22 mouse cellular contexts compared by ENCODE assay signal in genomic region chr14:25074891-25075290, GRCm38 (mm10).
A peak's percentile ranks its signal among the peaks of the same experiment; 100 is the strongest.
DNase-seq lines count a peak whose midpoint lies in the region; ATAC-seq and TF ChIP-seq lines count a peak whose summit lies in the region.
"Had no signal": no experiment of that assay in that cellular context is flagged by ENCODE, and none has a peak within 500 bp of the region (broad histone marks: within the 10 kb centered on the region; RNA-seq: fewer than 3 reads in every experiment).

No protein-coding gene starts in this region.

- no peak overlapping the region for H3K4me2 ChIP-seq in forebrain, embryonic 13.5 days
- H3K4me2 ChIP-seq in forebrain, embryonic 15.5 days (replicated peaks), result no peak overlapping the region
- H3K4me2 ChIP-seq: embryonic facial prominence, embryonic 13.5 days; heart, embryonic 11.5 days; hindbrain, embryonic 14.5 days; intestine, embryonic 15.5 days had no signal

- H3K36me3 ChIP-seq in forebrain, embryonic 13.5 days (ENCODE audit: poor library complexity, severe bottlenecking), result no peaks in the 10 kb centered on the region
- no peaks in the 10 kb centered on the region for H3K36me3 ChIP-seq in forebrain, embryonic 15.5 days
- H3K36me3 ChIP-seq in heart, embryonic 10.5 days, result no peaks in the 10 kb centered on the region
- H3K36me3 ChIP-seq: embryonic facial prominence, embryonic 10.5 days; embryonic facial prominence, embryonic 13.5 days; intestine, embryonic 15.5 days had no signal

- no peak overlapping the region; the same call in 1 of the 2 replicates for H3K27ac ChIP-seq in forebrain, embryonic 13.5 days
- H3K27ac ChIP-seq in forebrain, embryonic 15.5 days (replicated peaks), result no peak overlapping the region
- H3K27ac ChIP-seq in heart, embryonic 10.5 days, result 0 out of 2 replicates have a peak overlapping the region, but pooled peaks have one; percentile 4
- peak overlapping the region; percentile 4; the same call in 1 of the 2 replicates for H3K27ac ChIP-seq in layer of hippocampus, adult 2 months
- H3K27ac ChIP-seq: embryonic facial prominence, embryonic 13.5 days; hindbrain, embryonic 14.5 days had no signal

- WGBS in forebrain, embryonic 13.5 days, result 80% methylated on average over 5 of the region's 5 CpGs
- WGBS in forebrain, embryonic 15.5 days, result 82% methylated on average over 5 of the region's 5 CpGs
- whole genome bisulfite sequencing in heart, embryonic 10.5 days, result 84% methylated on average over 5 of the region's 5 CpGs

- DNase-seq in cerebellum, adult 11-12 months, result peak; percentile 43
- no peak for DNase-seq in cerebellum, postnatal 36 days
- DNase-seq in heart, embryonic 10.5 days (ENCODE audit: low spot score), result no peak
- DNase-seq in heart, adult 8-10 months (ENCODE audit: low spot score), result no peak
- DNase-seq in layer of hippocampus, adult 2 months (ENCODE audit: low spot score in 2 of 2), result no peak
- no peak for DNase-seq in layer of hippocampus, adult 18-20 months (ENCODE audit: low spot score in 2 of 2)
- DNase-seq: adrenal gland, adult 8-10 months; adrenal gland, postnatal 25 days; embryo, embryonic 11 days; gastrocnemius, postnatal 25 days; heart, adult 18-20 months; kidney, adult 11 months; kidney, adult 8-10 months had no signal

- H3K4me3 ChIP-seq in forebrain, embryonic 13.5 days, result no peak overlapping the region
- no peak overlapping the region for H3K4me3 ChIP-seq in forebrain, embryonic 15.5 days
- no peak overlapping the region for H3K4me3 ChIP-seq in heart, embryonic 10.5 days
- H3K4me3 ChIP-seq in layer of hippocampus, adult 2 months, result no peak overlapping the region
- H3K4me3 ChIP-seq: embryonic facial prominence, embryonic 10.5 days; embryonic facial prominence, embryonic 13.5 days; erythroblast, embryonic 14.5 days; intestine, embryonic 15.5 days had no signal

- no peaks in the 10 kb centered on the region for H3K9me3 ChIP-seq in forebrain, embryonic 13.5 days (replicated peaks)
- no peaks in the 10 kb centered on the region for H3K9me3 ChIP-seq in forebrain, embryonic 15.5 days
- H3K9me3 ChIP-seq in heart, embryonic 10.5 days, result no peaks in the 10 kb centered on the region
- H3K9me3 ChIP-seq: embryonic facial prominence, embryonic 10.5 days; embryonic facial prominence, embryonic 13.5 days; intestine, embryonic 15.5 days had no signal

- H3K27me3 ChIP-seq in forebrain, embryonic 13.5 days, result no peaks in the 10 kb centered on the region
- H3K27me3 ChIP-seq in forebrain, embryonic 15.5 days, result no peaks in the 10 kb centered on the region
- H3K27me3 ChIP-seq in heart, embryonic 10.5 days (ENCODE audit: insufficient read depth, poor library complexity, severe bottlenecking), result no peaks in the 10 kb centered on the region; the same call in none of the 2 replicates
- H3K27me3 ChIP-seq: embryonic facial prominence, embryonic 13.5 days; intestine, embryonic 15.5 days had no signal

- ATAC-seq in forebrain, embryonic 13.5 days, result 0 out of 2 replicates have a peak, but pooled peaks have one; percentile 9
- no peak for ATAC-seq in forebrain, embryonic 15.5 days (replicated peaks)
- ATAC-seq: activated CD4-positive, CD25-positive, alpha-beta regulatory T cell, adult 4 months; intestine, embryonic 15.5 days had no signal

- peaks cover 32% of the 10 kb centered on the region; the same call in 1 of the 2 replicates for H3K4me1 ChIP-seq in forebrain, embryonic 13.5 days
- H3K4me1 ChIP-seq in forebrain, embryonic 15.5 days, result peaks cover 33% of the 10 kb centered on the region
- peaks cover 17% of the 10 kb centered on the region for H3K4me1 ChIP-seq in heart, embryonic 10.5 days

- no peak for TF ChIP-seq CTCF in layer of hippocampus, adult 2 months (conservative IDR thresholded peaks at IDR 0.05)

- H3K9ac ChIP-seq in forebrain, embryonic 13.5 days, result no peak overlapping the region
- H3K9ac ChIP-seq in forebrain, embryonic 15.5 days (replicated peaks), result no peak overlapping the region
- H3K9ac ChIP-seq: embryonic facial prominence, embryonic 13.5 days; hindbrain, embryonic 14.5 days; intestine, embryonic 15.5 days had no signal

Comparison
In these comparisons a context has a peak if more than half of its experiments do, and no peak if none do; other contexts are left out.
1. H3K27ac ChIP-seq: peak in heart, embryonic 10.5 days (single experiment) and layer of hippocampus, adult 2 months (single experiment); none in forebrain, embryonic 13.5 days (single experiment) and forebrain, embryonic 15.5 days (single experiment).